Mouse (Mus musculus) bone marrow macrophage, adult 2 months (primary cell): Measurements from ENCODE around the gene Imp3.
"Not testable (repeated sequence)": the region's sequence is repeated elsewhere in the genome, so short reads cannot be mapped to it uniquely, and the experiment has no call there.

Source experiments
- CTCF ChIP-seq: IDR thresholded peaks from 2 replicates; pipeline ENCODE4 v1.5.1; 2012; ENCODE audit warnings: low read depth, mild to moderate bottlenecking, low read length, moderate library complexity
- POLR2A ChIP-seq: IDR thresholded peaks from 2 replicates; pipeline ENCODE4 v1.6.1; 2012; ENCODE audit warnings: mild to moderate bottlenecking, low read depth, low read length, borderline replicate concordance

- not testable (repeated sequence) for TF ChIP-seq CTCF, POLR2A
Measured at GRCm38 (mm10) chr9:56909991-56910390, 27.3 kb upstream of the Imp3 start.
